Mouse (Mus musculus): Measurements from ENCODE around the gene Tmprss9.

DNA sequence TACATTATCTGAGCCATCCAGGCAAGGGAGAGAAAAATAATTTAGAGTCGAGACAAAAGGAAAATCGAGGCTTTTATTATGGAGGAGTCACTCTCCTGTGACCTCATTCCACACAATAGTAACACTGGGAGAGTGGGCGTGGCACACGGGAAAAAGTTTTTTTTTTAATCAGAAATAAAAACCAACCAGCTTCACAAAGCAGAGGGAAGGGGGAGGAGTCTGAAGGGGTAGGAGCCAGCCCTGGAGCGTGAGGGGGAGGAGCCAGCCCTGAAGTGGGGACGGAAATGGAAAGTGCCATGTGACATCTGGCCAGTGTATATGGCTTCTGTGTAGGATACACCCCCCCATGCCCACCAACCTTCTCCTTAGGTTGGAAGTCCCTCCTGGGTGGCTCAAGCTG, 76.9 kb downstream of the Tmprss9 start:
- no peak for TF ChIP-seq GATA1 (IDR thresholded peaks at IDR 0.05; ENCODE audit: low read length)
- TF ChIP-seq TAL1 (IDR thresholded peaks at IDR 0.05; ENCODE audit: low read length) = no peak

All from erythroblast, embryonic 14.5 days (primary cell).